Mouse (Mus musculus) intestine, embryonic 16.5 days (tissue): Measurements from ENCODE around the gene Ammecr1. TPM values are rescaled to one million over a fixed set of nuclear protein-coding genes. Genes with fewer than 3 reads are reported as not detected.

ENCODE experiments used
- ATAC-seq: fragments of 200-750 bp; cut with Nextera tagmentation; 2 replicates; pipeline ENCODE4 v1.8.0; 2017; ENCODE audit warnings: moderate TSS enrichment, moderate library complexity
- H3K27ac ChIP-seq: fragments of 300-500 bp; sonication (generic); 2 replicates; pipeline ENCODE4 v1.5.1; 2014; ENCODE audit warnings: mild to moderate bottlenecking, low read length
- H3K27me3 ChIP-seq: fragments of 300-500 bp; sonication (generic); replicated peaks from 2 replicates; pipeline ENCODE4 v1.6.1; 2014; ENCODE audit warnings: low read length, control low read depth, mixed read lengths; ENCODE audit not compliant: control insufficient read depth, insufficient read depth
- H3K36me3 ChIP-seq: fragments of 300-500 bp; sonication (generic); 2 replicates; pipeline ENCODE4 v1.6.1; 2014; ENCODE audit warnings: low read length, control low read depth; ENCODE audit not compliant: control insufficient read depth, insufficient read depth
- H3K4me1 ChIP-seq: fragments of 300-500 bp; sonication (generic); 2 replicates; pipeline ENCODE4 v1.6.1; 2014; ENCODE audit warnings: low read length, control low read depth, mixed read lengths; ENCODE audit not compliant: control insufficient read depth, insufficient read depth
- H3K4me2 ChIP-seq: fragments of 300-500 bp; sonication (generic); 2 replicates; pipeline ENCODE4 v1.6.1; 2014; ENCODE audit warnings: low read depth, low read length, control low read depth
- H3K4me3 ChIP-seq: fragments of 300-500 bp; sonication (generic); 2 replicates; pipeline ENCODE4 v1.5.1; 2014; ENCODE audit warnings: mild to moderate bottlenecking, low read length
- H3K9ac ChIP-seq: fragments of 300-500 bp; sonication (generic); 2 replicates; pipeline ENCODE4 v1.6.1; 2014; ENCODE audit warnings: low read depth, low read length
- H3K9me3 ChIP-seq: fragments of 300-500 bp; sonication (generic); 2 replicates; pipeline ENCODE4 v1.6.1; 2016; ENCODE audit warnings: low read length, control low read depth; ENCODE audit not compliant: control insufficient read depth
- WGBS: fragments of 180-500 bp; shearing (Covaris S2); extraction: QIAGEN DNeasy Blood & Tissue Kit; methylation state at CpG from one replicate; pipeline ENCODE4 v1.1.7; 2014; 5-methylcytosine and 5-hydroxymethylcytosine counted together
- polyA plus RNA-seq: library from polyadenylated mRNA; unstranded; fragments of >200 nt; fragmentation: Nextera tagmentation; extraction: Ambion mirVana; gene quantifications from 2 replicates; pipeline ENCODE4 v1.2.1, GENCODE M21; 2015

Gene Ammecr1
- 5.2 and 5.8 TPM in 2 replicates for polyA plus RNA-seq

- H3K4me1 ChIP-seq, result no peaks in the 10 kb centered on the region
- H3K36me3 ChIP-seq, result no peaks in the 10 kb centered on the region
- peak within 1 kb of the TSS; percentile 64 for H3K4me3 ChIP-seq
- peak within 1 kb of the TSS; percentile 84 for H3K9ac ChIP-seq
- no peaks in the 10 kb centered on the region for H3K9me3 ChIP-seq
- H3K4me2 ChIP-seq, result peak within 1 kb of the TSS; percentile 48
- peak within 1 kb of the TSS; percentile 83 for H3K27ac ChIP-seq
- 15% methylated on average over 65 of the region's 112 CpGs for WGBS
- H3K27me3 ChIP-seq, result no peaks in the 10 kb centered on the region; the same call in 1 of the 2 replicates
- ATAC-seq, result peak; percentile 96
These were observed at the start of gene Ammecr1 for GRCm38 (mm10) chrX:142966008-142966966. Gene Ammecr1, minus strand, starts transcription at chrX:142966728.

GRCm38 (mm10) chrX:143014118-143014517, 47.6 kb upstream of the Ammecr1 start:
- Histone ChIP-seq H3K27ac (no peak overlapping the region), H3K4me2 (no peak overlapping the region), H3K9ac (no peak overlapping the region), H3K9me3 (no peaks in the 10 kb centered on the region), H3K4me1 (no peaks in the 10 kb centered on the region), H3K4me3 (no peak overlapping the region), H3K27me3 (0 out of 2 replicates have a peak, but pooled peaks cover 3% of the 10 kb centered on the region), H3K36me3 (no peaks in the 10 kb centered on the region)
- no peak for ATAC-seq
- 59% methylated on average over 3 of the region's 3 CpGs for WGBS

DNA sequence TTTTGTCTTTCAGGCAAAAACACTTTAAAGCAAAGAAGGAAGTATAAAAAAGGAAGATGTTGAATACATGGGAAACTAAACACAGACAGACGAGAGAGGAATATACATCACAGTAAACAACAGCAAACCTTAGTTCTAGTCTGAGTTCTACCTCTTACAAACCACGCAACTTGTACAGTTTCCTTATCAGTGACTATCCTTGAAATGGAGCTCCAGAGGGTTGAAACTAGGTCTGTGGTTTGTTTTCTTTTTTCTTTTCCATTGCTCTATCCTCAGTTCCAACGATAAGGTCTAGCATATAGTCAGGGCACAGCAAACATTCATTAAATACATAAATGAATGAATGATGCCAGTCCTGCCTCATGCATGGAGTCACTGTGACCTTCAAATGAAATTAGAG, 45.8 kb upstream of the Ammecr1 start:
- 0 out of 2 replicates have a peak, but pooled peaks cover 6% of the 10 kb centered on the region for H3K27me3 ChIP-seq
- H3K4me3 ChIP-seq, result no peak overlapping the region
- H3K9ac ChIP-seq, result no peak overlapping the region
- no peak overlapping the region for H3K27ac ChIP-seq
- H3K4me2 ChIP-seq, result no peak overlapping the region
- ATAC-seq, result no peak
- WGBS, result 84% methylated on average over 3 of the region's 3 CpGs
- no peaks in the 10 kb centered on the region for H3K9me3 ChIP-seq
- H3K36me3 ChIP-seq, result no peaks in the 10 kb centered on the region
- no peaks in the 10 kb centered on the region for H3K4me1 ChIP-seq

GRCm38 (mm10) chrX:143011865-143012264, 45.3 kb upstream of the Ammecr1 start:
- no peaks in the 10 kb centered on the region for H3K9me3 ChIP-seq
- H3K4me2 ChIP-seq, result no peak overlapping the region
- no peaks in the 10 kb centered on the region for H3K36me3 ChIP-seq
- no peak overlapping the region for H3K4me3 ChIP-seq
- WGBS, result 73% methylated on average over 4 of the region's 4 CpGs
- H3K27ac ChIP-seq, result no peak overlapping the region
- 0 out of 2 replicates have a peak, but pooled peaks cover 6% of the 10 kb centered on the region for H3K27me3 ChIP-seq
- H3K4me1 ChIP-seq, result no peaks in the 10 kb centered on the region
- no peak overlapping the region for H3K9ac ChIP-seq
- ATAC-seq, result no peak

GRCm38 (mm10) chrX:143004131-143004846, 37.8 kb upstream of the Ammecr1 start:
- 76% methylated on average over 3 of the region's 3 CpGs for WGBS

GRCm38 (mm10) chrX:142997214-142997613, 30.7 kb upstream of the Ammecr1 start:
- no peaks in the 10 kb centered on the region for H3K27me3 ChIP-seq
- no peak overlapping the region for H3K9ac ChIP-seq
- no peak for ATAC-seq
- H3K4me2 ChIP-seq, result no peak overlapping the region
- WGBS, result 74% methylated on average over 1 of the region's 1 CpGs
- no peaks in the 10 kb centered on the region for H3K36me3 ChIP-seq
- no peak overlapping the region for H3K4me3 ChIP-seq
- H3K27ac ChIP-seq, result no peak overlapping the region
- no peaks in the 10 kb centered on the region for H3K4me1 ChIP-seq
- H3K9me3 ChIP-seq, result no peaks in the 10 kb centered on the region

More at GRCm38 (mm10) chrX:143004131-143004846, 37.8 kb upstream of the Ammecr1 start:
- Histone ChIP-seq H3K4me2 (no peak overlapping the region), H3K4me3 (no peak overlapping the region), H3K36me3 (no peaks in the 10 kb centered on the region), H3K9me3 (no peaks in the 10 kb centered on the region), H3K27ac (no peak overlapping the region), H3K27me3 (0 out of 2 replicates have a peak, but pooled peaks cover 2% of the 10 kb centered on the region), H3K9ac (no peak overlapping the region), H3K4me1 (no peaks in the 10 kb centered on the region)
- ATAC-seq, result no peak

DNA sequence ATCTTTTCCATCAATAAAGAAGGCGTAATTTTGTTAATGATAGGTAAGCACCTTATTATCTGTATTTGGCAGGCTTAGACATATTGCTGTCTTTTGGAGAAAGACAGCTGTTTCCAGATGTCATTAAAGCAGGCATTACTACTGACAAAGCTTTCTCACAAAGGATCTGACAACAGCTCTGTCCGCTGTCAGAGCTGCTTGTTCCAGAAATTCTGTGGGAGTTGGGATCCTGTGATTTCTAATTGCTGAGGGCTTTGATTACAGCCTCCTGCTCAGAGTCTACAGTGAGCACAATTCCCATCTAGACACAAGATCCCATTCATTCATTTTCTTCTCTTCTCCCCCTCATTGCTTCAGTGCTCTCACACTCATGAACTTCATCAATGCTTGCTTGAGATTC, 28.0 kb upstream of the Ammecr1 start:
- Histone ChIP-seq H3K9me3 (no peaks in the 10 kb centered on the region), H3K9ac (no peak overlapping the region), H3K4me2 (no peak overlapping the region), H3K4me3 (no peak overlapping the region), H3K36me3 (no peaks in the 10 kb centered on the region), H3K4me1 (no peaks in the 10 kb centered on the region), H3K27ac (no peak overlapping the region), H3K27me3 (no peaks in the 10 kb centered on the region)
- 60% methylated on average over 2 of the region's 2 CpGs for WGBS
- no peak for ATAC-seq

DNA sequence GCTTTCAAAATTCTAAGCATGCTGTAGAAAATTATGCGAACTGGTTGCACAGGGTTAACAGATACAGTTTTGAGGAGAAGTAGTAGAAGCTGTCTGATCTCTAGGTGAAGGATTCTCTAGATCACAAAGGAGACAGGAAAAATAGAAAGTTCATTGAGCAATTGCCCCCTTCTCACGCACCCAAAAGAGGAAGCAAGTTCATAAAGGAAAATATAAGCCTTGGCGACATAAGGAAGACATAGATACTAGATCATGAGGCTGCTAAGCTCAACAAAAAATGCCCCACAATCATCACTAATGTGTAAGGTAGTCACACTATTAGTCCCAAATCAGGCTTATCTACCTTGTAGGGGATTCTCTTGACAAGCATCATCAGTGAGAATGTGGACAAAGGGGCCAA, 17.6 kb upstream of the Ammecr1 start:
- Histone ChIP-seq H3K4me2 (no peak overlapping the region), H3K4me3 (no peak overlapping the region), H3K9ac (no peak overlapping the region), H3K27ac (no peak overlapping the region), H3K9me3 (no peaks in the 10 kb centered on the region), H3K36me3 (no peaks in the 10 kb centered on the region), H3K4me1 (no peaks in the 10 kb centered on the region), H3K27me3 (0 out of 2 replicates have a peak, but pooled peaks cover 5% of the 10 kb centered on the region)
- WGBS, result 90% methylated on average over 3 of the region's 3 CpGs
- ATAC-seq, result no peak

DNA sequence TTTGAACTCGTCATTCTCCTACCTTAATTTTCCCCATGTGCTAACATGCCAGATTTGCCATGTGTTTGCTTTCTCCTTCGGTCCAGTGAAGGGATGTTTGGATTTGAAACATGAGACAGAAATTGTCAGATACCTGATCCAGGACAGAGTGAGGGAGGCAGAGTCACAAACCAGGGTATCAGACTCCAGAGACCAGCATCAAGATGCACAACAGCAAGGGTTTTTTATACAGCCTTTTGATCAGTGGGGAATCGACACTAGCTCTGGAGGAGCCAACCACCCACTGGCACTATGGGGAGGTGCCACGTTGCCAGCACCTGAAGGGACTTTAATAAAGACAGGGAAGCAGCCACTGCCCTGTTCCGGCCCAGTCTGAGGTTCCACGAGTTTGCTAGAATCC, 17.1 kb upstream of the Ammecr1 start:
- H3K27me3 ChIP-seq, result 0 out of 2 replicates have a peak, but pooled peaks cover 5% of the 10 kb centered on the region
- H3K9me3 ChIP-seq, result no peaks in the 10 kb centered on the region
- no peaks in the 10 kb centered on the region for H3K36me3 ChIP-seq
- no peak overlapping the region for H3K4me3 ChIP-seq
- WGBS, result 64% methylated on average over 6 of the region's 6 CpGs
- no peak overlapping the region for H3K4me2 ChIP-seq
- no peak for ATAC-seq
- H3K9ac ChIP-seq, result no peak overlapping the region
- no peak overlapping the region for H3K27ac ChIP-seq
- no peaks in the 10 kb centered on the region for H3K4me1 ChIP-seq
